Mouse (Mus musculus): ENCODE measurements around the gene Mapkapk5. TPM values are rescaled to one million over a fixed set of nuclear protein-coding genes. Genes with fewer than 3 reads are reported as not detected.

Mapkapk5 gene
- total and polyA plus RNA-seq, 3 experiments, result 51.6 to 102 (median 67.3) TPM

- DNase-seq (ENCODE audit: low spot score) (no peak), ATAC-seq (ENCODE audit: extremely low read depth, insufficient number of reproducible peaks, low FRiP score, poor library complexity, severe bottlenecking) (no peak)
- H3K4me3 ChIP-seq (ENCODE audit: low read depth, low read length), result no peak overlapping the region
- peaks cover 30% of the 10 kb centered on the region for H3K27me3 ChIP-seq (ENCODE audit: insufficient read depth, low read length)
- H3K4me1 ChIP-seq (ENCODE audit: insufficient read depth, low read depth, low read length), result peaks cover 40% of the 10 kb centered on the region
- no peaks in the 10 kb centered on the region for H3K9me3 ChIP-seq (replicated peaks)
- H3K36me3 ChIP-seq (replicated peaks), result no peaks in the 10 kb centered on the region
- TF ChIP-seq CTCF (IDR thresholded peaks at IDR 0.05; ENCODE audit: low read depth, low read length) (no peak), GATA1 (IDR thresholded peaks at IDR 0.05; ENCODE audit: borderline replicate concordance, low read length) (no peak), POLR2AphosphoS5 (IDR thresholded peaks at IDR 0.05; ENCODE audit: insufficient replicate concordance, low read depth, low read length) (no peak)
Measured at GRCm38 (mm10) chr5:121591417-121592063, 45.8 kb upstream of the Mapkapk5 start.

DNA sequence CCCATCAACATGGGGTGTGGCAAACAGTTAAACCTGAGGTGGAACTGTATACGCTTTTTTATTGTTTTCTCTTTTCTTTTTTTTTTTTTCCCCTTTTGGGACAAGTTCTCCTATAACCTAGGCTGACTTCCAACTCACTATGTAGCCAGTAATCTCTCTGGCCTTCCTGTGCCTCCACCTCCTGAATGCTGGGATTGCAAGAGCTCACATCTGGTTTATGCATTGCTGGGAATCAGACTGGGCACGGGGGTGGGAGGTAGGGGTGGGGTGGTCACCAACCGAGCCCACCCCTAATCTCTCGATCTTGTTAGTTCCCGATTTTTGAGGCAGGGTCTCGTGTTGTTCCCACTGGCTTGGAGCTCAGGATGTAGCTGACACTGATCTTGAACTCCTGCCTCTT lies 44.2 kb upstream of the Mapkapk5 start:
- Histone ChIP-seq H3K4me3 (ENCODE audit: low read depth, low read length) (no peak overlapping the region), H3K36me3 (replicated peaks) (no peaks in the 10 kb centered on the region), H3K4me1 (ENCODE audit: insufficient read depth, low read depth, low read length) (peaks cover 37% of the 10 kb centered on the region), H3K9me3 (replicated peaks) (no peaks in the 10 kb centered on the region), H3K27me3 (ENCODE audit: insufficient read depth, low read length) (peaks cover 22% of the 10 kb centered on the region)
- DNase-seq (ENCODE audit: low spot score) (no peak), ATAC-seq (ENCODE audit: extremely low read depth, insufficient number of reproducible peaks, low FRiP score, poor library complexity, severe bottlenecking) (no peak)
- TF ChIP-seq GATA1 (IDR thresholded peaks at IDR 0.05; ENCODE audit: borderline replicate concordance, low read length), result no peak
- TF ChIP-seq GATA2 (IDR thresholded peaks at IDR 0.05; ENCODE audit: borderline replicate concordance, low read depth, low read length), result no peak
- TF ChIP-seq CTCF (IDR thresholded peaks at IDR 0.05; ENCODE audit: low read depth, low read length), result no peak
- no peak for TF ChIP-seq TAL1 (conservative IDR thresholded peaks at IDR 0.05; ENCODE audit: low read depth, low read length)
- no peak for TF ChIP-seq POLR2AphosphoS5 (IDR thresholded peaks at IDR 0.05; ENCODE audit: insufficient replicate concordance, low read depth, low read length)

- no peak for TF ChIP-seq GATA2 (IDR thresholded peaks at IDR 0.05; ENCODE audit: borderline replicate concordance, low read depth, low read length)
- TF ChIP-seq CTCF (IDR thresholded peaks at IDR 0.05; ENCODE audit: low read depth, low read length), result no peak
- no peak for TF ChIP-seq TAL1 (conservative IDR thresholded peaks at IDR 0.05; ENCODE audit: low read depth, low read length)
- no peak for TF ChIP-seq GATA1 (IDR thresholded peaks at IDR 0.05; ENCODE audit: borderline replicate concordance, low read length)
- TF ChIP-seq POLR2AphosphoS5 (IDR thresholded peaks at IDR 0.05; ENCODE audit: insufficient replicate concordance, low read depth, low read length), result no peak
- ATAC-seq (ENCODE audit: extremely low read depth, insufficient number of reproducible peaks, low FRiP score, poor library complexity, severe bottlenecking) (no peak), DNase-seq (ENCODE audit: low spot score) (no peak)
- H3K4me1 ChIP-seq (ENCODE audit: insufficient read depth, low read depth, low read length), result peaks cover 26% of the 10 kb centered on the region
- no peaks in the 10 kb centered on the region for H3K9me3 ChIP-seq (replicated peaks)
- no peak overlapping the region for H3K4me3 ChIP-seq (ENCODE audit: low read depth, low read length)
- no peaks in the 10 kb centered on the region for H3K36me3 ChIP-seq (replicated peaks)
- H3K27me3 ChIP-seq (ENCODE audit: insufficient read depth, low read length), result peaks cover 10% of the 10 kb centered on the region
Measured at GRCm38 (mm10) chr5:121586400-121587039, 40.8 kb upstream of the Mapkapk5 start.

GRCm38 (mm10) chr5:121585699-121586098 lies 40.0 kb upstream of the Mapkapk5 start:
- DNase-seq (ENCODE audit: low spot score) (no peak), ATAC-seq (ENCODE audit: extremely low read depth, insufficient number of reproducible peaks, low FRiP score, poor library complexity, severe bottlenecking) (no peak)
- Histone ChIP-seq H3K4me1 (ENCODE audit: insufficient read depth, low read depth, low read length) (peaks cover 26% of the 10 kb centered on the region), H3K27me3 (ENCODE audit: insufficient read depth, low read length) (peaks cover 5% of the 10 kb centered on the region), H3K4me3 (ENCODE audit: low read depth, low read length) (no peak overlapping the region), H3K36me3 (replicated peaks) (no peaks in the 10 kb centered on the region), H3K9me3 (replicated peaks) (no peaks in the 10 kb centered on the region)
- TF ChIP-seq CTCF (IDR thresholded peaks at IDR 0.05; ENCODE audit: low read depth, low read length) (no peak), GATA1 (IDR thresholded peaks at IDR 0.05; ENCODE audit: borderline replicate concordance, low read length) (no peak), TAL1 (conservative IDR thresholded peaks at IDR 0.05; ENCODE audit: low read depth, low read length) (no peak), POLR2AphosphoS5 (IDR thresholded peaks at IDR 0.05; ENCODE audit: insufficient replicate concordance, low read depth, low read length) (no peak), GATA2 (IDR thresholded peaks at IDR 0.05; ENCODE audit: borderline replicate concordance, low read depth, low read length) (no peak)

DNA sequence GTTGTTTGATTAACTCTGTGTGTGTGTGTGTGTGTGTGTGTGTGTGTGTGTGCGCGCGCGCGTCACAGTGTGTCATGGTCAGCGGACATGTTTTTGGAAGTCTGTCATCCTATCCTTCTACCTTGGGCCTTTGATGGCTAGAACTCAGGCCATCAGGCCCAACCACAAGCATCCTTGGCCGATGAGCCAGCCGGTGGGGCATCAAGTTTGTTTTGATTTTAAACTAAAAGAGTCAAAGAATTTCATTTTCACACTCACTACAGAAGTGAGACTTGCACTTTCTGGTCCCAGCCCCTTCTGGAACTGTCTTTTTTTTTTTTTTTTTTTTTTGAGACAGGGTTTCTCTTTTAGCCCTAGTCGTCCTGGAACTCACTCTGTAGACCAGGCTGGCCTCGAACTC lies 39.3 kb upstream of the Mapkapk5 start:
- H3K27me3 ChIP-seq (ENCODE audit: insufficient read depth, low read length), result peaks cover 5% of the 10 kb centered on the region
- peaks cover 26% of the 10 kb centered on the region for H3K4me1 ChIP-seq (ENCODE audit: insufficient read depth, low read depth, low read length)
- no peak for DNase-seq (ENCODE audit: low spot score)

GRCm38 (mm10) chr5:121583765-121584501 lies 38.2 kb upstream of the Mapkapk5 start:
- TF ChIP-seq POLR2AphosphoS5 (IDR thresholded peaks at IDR 0.05; ENCODE audit: insufficient replicate concordance, low read depth, low read length) (no peak), TAL1 (conservative IDR thresholded peaks at IDR 0.05; ENCODE audit: low read depth, low read length) (no peak), CTCF (IDR thresholded peaks at IDR 0.05; ENCODE audit: low read depth, low read length) (no peak), GATA1 (IDR thresholded peaks at IDR 0.05; ENCODE audit: borderline replicate concordance, low read length) (no peak), GATA2 (IDR thresholded peaks at IDR 0.05; ENCODE audit: borderline replicate concordance, low read depth, low read length) (no peak)
- Histone ChIP-seq H3K36me3 (replicated peaks) (peaks cover 9% of the 10 kb centered on the region), H3K27me3 (ENCODE audit: insufficient read depth, low read length) (peaks cover 8% of the 10 kb centered on the region; the same call in 1 of the 2 replicates), H3K9me3 (replicated peaks) (no peaks in the 10 kb centered on the region), H3K4me3 (ENCODE audit: low read depth, low read length) (peak overlapping the region; percentile 33; the same call in 1 of the 2 replicates), H3K4me1 (ENCODE audit: insufficient read depth, low read depth, low read length) (peaks cover 26% of the 10 kb centered on the region)
- DNase-seq (ENCODE audit: low spot score) (peak; percentile 73), ATAC-seq (ENCODE audit: extremely low read depth, insufficient number of reproducible peaks, low FRiP score, poor library complexity, severe bottlenecking) (peak; percentile 74)

More for the DNA sequence above, 39.3 kb upstream of the Mapkapk5 start:
- no peak for TF ChIP-seq POLR2AphosphoS5 (IDR thresholded peaks at IDR 0.05; ENCODE audit: insufficient replicate concordance, low read depth, low read length)
- TF ChIP-seq GATA2 (IDR thresholded peaks at IDR 0.05; ENCODE audit: borderline replicate concordance, low read depth, low read length), result no peak
- TF ChIP-seq GATA1 (IDR thresholded peaks at IDR 0.05; ENCODE audit: borderline replicate concordance, low read length), result no peak
- TF ChIP-seq TAL1 (conservative IDR thresholded peaks at IDR 0.05; ENCODE audit: low read depth, low read length), result no peak
- TF ChIP-seq CTCF (IDR thresholded peaks at IDR 0.05; ENCODE audit: low read depth, low read length), result no peak
- Histone ChIP-seq H3K36me3 (replicated peaks) (no peaks in the 10 kb centered on the region), H3K9me3 (replicated peaks) (no peaks in the 10 kb centered on the region), H3K4me3 (ENCODE audit: low read depth, low read length) (no peak overlapping the region)
- ATAC-seq (ENCODE audit: extremely low read depth, insufficient number of reproducible peaks, low FRiP score, poor library complexity, severe bottlenecking), result no peak
